Mouse (Mus musculus) small intestine, adult 2 months (tissue): ENCODE results near the gene Hectd1.

ENCODE experiments used
- CTCF ChIP-seq: fragments of 200-500 bp; IDR thresholded peaks from 2 replicates; pipeline ENCODE4 v1.5.1; 2012; ENCODE audit warnings: low read depth, mild to moderate bottlenecking, control low read depth, inconsistent platforms, low read length, moderate library complexity, mixed read lengths; ENCODE audit not compliant: insufficient replicate concordance, insufficient read length; ENCODE audit errors: extremely low read depth
- POLR2A ChIP-seq: fragments of 200-500 bp; IDR thresholded peaks from 2 replicates; pipeline ENCODE4 v1.6.1; 2012; ENCODE audit warnings: low read depth, mild to moderate bottlenecking, control low read depth, inconsistent platforms, low read length, moderate library complexity

- TF ChIP-seq CTCF (no peak), POLR2A (no peak)
Observed at GRCm38 (mm10) chr12:51729827-51730226, 99.5 kb downstream of the Hectd1 start.
